Mouse (Mus musculus) kidney, embryonic 16.5 days (tissue): ENCODE data around the gene Cep57l1. TPM values are rescaled to one million over a fixed set of nuclear protein-coding genes. Genes with fewer than 3 reads are reported as not detected.
"Not testable (repeated sequence)": the region's sequence is repeated elsewhere in the genome, so short reads cannot be mapped to it uniquely, and the experiment has no call there.

Experiments used
- ATAC-seq: fragments of 200-750 bp; cut with Nextera tagmentation; 2 replicates; pipeline ENCODE4 v1.8.0; 2017; ENCODE audit warnings: moderate TSS enrichment; ENCODE audit not compliant: low FRiP score, low TSS enrichment
- H3K27ac ChIP-seq: fragments of 300-500 bp; sonication (generic); 2 replicates; pipeline ENCODE4 v1.5.1; 2014; ENCODE audit warnings: low read length
- H3K27me3 ChIP-seq: fragments of 300-500 bp; sonication (generic); 2 replicates; pipeline ENCODE4 v1.6.1; 2014; ENCODE audit warnings: low read length, control low read depth, mixed read lengths; ENCODE audit not compliant: insufficient read depth
- H3K36me3 ChIP-seq: fragments of 300-500 bp; sonication (generic); 2 replicates; pipeline ENCODE4 v1.6.1; 2014; ENCODE audit warnings: low read length, control low read depth, mixed read lengths; ENCODE audit not compliant: insufficient read depth
- H3K4me1 ChIP-seq: fragments of 300-500 bp; sonication (generic); 2 replicates; pipeline ENCODE4 v1.6.1; 2014; ENCODE audit warnings: low read length, control low read depth, mixed read lengths; ENCODE audit not compliant: insufficient read depth
- H3K4me2 ChIP-seq: fragments of 300-500 bp; sonication (generic); replicated peaks from 2 replicates; pipeline ENCODE4 v1.6.1; 2014; ENCODE audit warnings: low read depth, low read length
- H3K4me3 ChIP-seq: fragments of 300-500 bp; sonication (generic); 2 replicates; pipeline ENCODE4 v1.5.1; 2014; ENCODE audit warnings: mild to moderate bottlenecking, low read length
- H3K9ac ChIP-seq: fragments of 300-500 bp; sonication (generic); replicated peaks from 2 replicates; pipeline ENCODE4 v1.6.1; 2014; ENCODE audit warnings: low read length
- H3K9me3 ChIP-seq: fragments of 300-500 bp; sonication (generic); 2 replicates; pipeline ENCODE4 v1.6.1; 2016; ENCODE audit warnings: low read length, control low read depth
- WGBS: fragments of 180-500 bp; shearing (Covaris S2); extraction: QIAGEN DNeasy Blood & Tissue Kit; methylation state at CpG from one replicate; pipeline ENCODE4 v1.1.7; 2014; 5-methylcytosine and 5-hydroxymethylcytosine counted together
- polyA plus RNA-seq: library from polyadenylated mRNA; unstranded; fragments of >200 nt; fragmentation: Nextera tagmentation; extraction: Ambion mirVana; gene quantifications from 2 replicates; pipeline ENCODE4 v1.2.1, GENCODE M21; 2015

Gene Cep57l1
- polyA plus RNA-seq, 1 experiment from 2014 or later = 24.2 TPM

GRCm38 (mm10) chr10:41829191-41829590, 19.5 kb upstream of the Cep57l1 start:
- 0 out of 2 replicates have a peak, but pooled peaks cover 4% of the 10 kb centered on the region for H3K4me1 ChIP-seq
- no peaks in the 10 kb centered on the region for H3K27me3 ChIP-seq
- H3K27ac ChIP-seq = no peak overlapping the region
- H3K9ac ChIP-seq = no peak overlapping the region
- no peak overlapping the region for H3K4me2 ChIP-seq
- ATAC-seq = no peak
- 69% methylated on average over 5 of the region's 5 CpGs for WGBS
- H3K9me3 ChIP-seq = no peaks in the 10 kb centered on the region
- no peaks in the 10 kb centered on the region for H3K36me3 ChIP-seq
- H3K4me3 ChIP-seq = no peak overlapping the region

GRCm38 (mm10) chr10:41827784-41828183, 18.1 kb upstream of the Cep57l1 start:
- Histone ChIP-seq H3K9me3 (no peaks in the 10 kb centered on the region), H3K27me3 (no peaks in the 10 kb centered on the region), H3K4me3 (no peak overlapping the region), H3K36me3 (no peaks in the 10 kb centered on the region), H3K4me1 (0 out of 2 replicates have a peak, but pooled peaks cover 4% of the 10 kb centered on the region), H3K9ac (no peak overlapping the region), H3K4me2 (no peak overlapping the region), H3K27ac (no peak overlapping the region)
- WGBS = 88% methylated on average over 4 of the region's 4 CpGs
- ATAC-seq = no peak

DNA sequence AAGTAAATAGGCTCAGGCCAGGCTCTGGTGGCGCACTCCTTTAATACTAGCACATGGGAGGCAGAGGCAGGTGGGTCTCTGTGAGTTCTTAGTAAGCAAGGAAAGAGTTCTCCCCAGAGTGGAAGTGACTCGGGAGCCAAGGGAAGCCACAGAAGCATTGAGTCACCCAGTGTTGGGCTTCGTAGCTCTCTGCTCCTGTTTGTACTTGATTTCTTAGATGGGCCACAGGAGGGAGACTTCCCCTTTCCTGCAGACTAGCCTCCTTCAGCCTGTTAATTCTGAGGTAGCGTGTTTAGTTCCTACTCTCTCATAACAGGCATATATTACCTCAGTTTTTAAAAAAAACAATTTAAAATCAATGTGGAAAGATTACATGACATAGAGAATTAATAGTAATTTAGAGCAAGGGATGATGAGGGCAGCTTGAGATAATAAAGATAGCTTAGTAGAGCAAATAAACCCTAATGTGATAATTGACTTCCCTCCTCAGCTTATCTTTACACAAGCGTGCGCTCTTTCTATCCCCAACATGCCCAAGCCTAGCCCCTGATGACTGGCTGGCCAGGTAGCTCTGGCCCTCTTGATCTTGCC, 16.9 kb upstream of the Cep57l1 start:
- Histone ChIP-seq H3K36me3 (no peaks in the 10 kb centered on the region), H3K27ac (no peak overlapping the region), H3K9me3 (no peaks in the 10 kb centered on the region), H3K4me3 (no peak overlapping the region), H3K9ac (no peak overlapping the region), H3K4me1 (no peaks in the 10 kb centered on the region), H3K4me2 (no peak overlapping the region), H3K27me3 (no peaks in the 10 kb centered on the region)
- ATAC-seq = no peak
- 87% methylated on average over 6 of the region's 6 CpGs for WGBS

GRCm38 (mm10) chr10:41825996-41826395, 16.3 kb upstream of the Cep57l1 start:
- no peak overlapping the region for H3K27ac ChIP-seq
- H3K9me3 ChIP-seq = no peaks in the 10 kb centered on the region
- no peaks in the 10 kb centered on the region for H3K4me1 ChIP-seq
- ATAC-seq = no peak
- WGBS = 88% methylated on average over 4 of the region's 4 CpGs
- H3K4me2 ChIP-seq = no peak overlapping the region
- no peaks in the 10 kb centered on the region for H3K36me3 ChIP-seq
- H3K9ac ChIP-seq = no peak overlapping the region
- H3K27me3 ChIP-seq = no peaks in the 10 kb centered on the region
- no peak overlapping the region for H3K4me3 ChIP-seq

- 88% methylated on average over 10 of the region's 10 CpGs for WGBS
- H3K27ac ChIP-seq = no peak overlapping the region
These were observed 15.4 kb upstream of the Cep57l1 start for GRCm38 (mm10) chr10:41825041-41825440.

DNA sequence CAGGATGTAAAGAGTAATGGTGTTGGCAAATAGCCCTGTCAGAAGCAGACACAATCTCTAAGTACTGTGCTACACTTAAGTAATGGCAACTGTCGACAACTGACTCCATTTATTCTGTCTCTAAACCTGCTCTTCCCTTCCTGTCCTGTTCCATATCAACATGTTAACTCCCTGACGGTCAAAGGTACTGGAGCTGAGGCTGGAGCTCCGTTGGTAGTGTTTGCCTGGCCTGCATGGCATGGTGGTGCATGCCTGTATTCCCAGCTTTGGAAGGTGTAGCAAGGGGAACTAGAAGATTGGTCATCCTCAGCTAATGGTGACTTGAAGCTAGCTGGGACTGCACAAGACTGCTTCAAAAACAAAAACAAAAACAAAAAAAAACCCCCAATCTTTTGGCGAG, 14.2 kb upstream of the Cep57l1 start:
- no peaks in the 10 kb centered on the region for H3K27me3 ChIP-seq
- H3K27ac ChIP-seq = no peak overlapping the region
- no peak overlapping the region for H3K9ac ChIP-seq
- H3K9me3 ChIP-seq = no peaks in the 10 kb centered on the region
- 83% methylated on average over 4 of the region's 4 CpGs for WGBS
- no peak for ATAC-seq
- H3K4me1 ChIP-seq = no peaks in the 10 kb centered on the region
- H3K36me3 ChIP-seq = no peaks in the 10 kb centered on the region
- no peak overlapping the region for H3K4me3 ChIP-seq
- H3K4me2 ChIP-seq = no peak overlapping the region

More at GRCm38 (mm10) chr10:41825041-41825440, 15.4 kb upstream of the Cep57l1 start:
- H3K4me2 ChIP-seq = no peak overlapping the region
- H3K27me3 ChIP-seq = no peaks in the 10 kb centered on the region
- ATAC-seq = no peak
- H3K4me1 ChIP-seq = no peaks in the 10 kb centered on the region
- H3K36me3 ChIP-seq = no peaks in the 10 kb centered on the region
- H3K9me3 ChIP-seq = no peaks in the 10 kb centered on the region
- H3K9ac ChIP-seq = no peak overlapping the region
- H3K4me3 ChIP-seq = no peak overlapping the region

- H3K4me2 ChIP-seq, ATAC-seq, H3K9ac ChIP-seq, H3K4me1 ChIP-seq, H3K27me3 ChIP-seq, H3K9me3 ChIP-seq, H3K27ac ChIP-seq, H3K4me3 ChIP-seq, H3K36me3 ChIP-seq: not testable (repeated sequence)
- 94% methylated on average over 2 of the region's 4 CpGs for WGBS
These were observed 13.6 kb upstream of the Cep57l1 start for GRCm38 (mm10) chr10:41823282-41823675.

GRCm38 (mm10) chr10:41822573-41823281, 13.1 kb upstream of the Cep57l1 start:
- no peak overlapping the region for H3K4me2 ChIP-seq
- WGBS = 83% methylated on average over 5 of the region's 5 CpGs

DNA sequence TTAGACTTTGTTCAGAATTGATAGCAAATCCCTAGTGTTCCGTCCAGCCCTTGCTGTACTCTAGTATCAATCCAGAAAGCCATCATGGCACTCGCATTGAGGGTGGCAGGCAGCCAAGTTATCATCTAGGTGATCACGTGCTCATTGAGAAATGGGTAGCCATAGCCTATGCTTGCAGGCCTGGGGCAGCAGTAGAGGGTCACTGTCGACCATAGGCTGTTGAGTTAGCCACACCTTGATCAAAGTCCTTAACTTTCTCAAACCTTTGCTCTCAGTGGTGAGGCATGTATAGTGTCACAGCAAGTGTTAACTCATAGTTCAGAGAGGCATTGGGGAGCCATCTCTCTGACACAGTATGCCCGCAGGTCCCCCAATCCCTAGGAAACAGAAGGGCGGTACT, 11.5 kb upstream of the Cep57l1 start:
- WGBS = 88% methylated on average over 6 of the region's 6 CpGs
- H3K4me3 ChIP-seq = no peak overlapping the region
- H3K27ac ChIP-seq = no peak overlapping the region
- no peak for ATAC-seq
- H3K9me3 ChIP-seq = no peaks in the 10 kb centered on the region
- no peaks in the 10 kb centered on the region for H3K27me3 ChIP-seq
- no peak overlapping the region for H3K4me2 ChIP-seq
- no peaks in the 10 kb centered on the region for H3K36me3 ChIP-seq
- no peaks in the 10 kb centered on the region for H3K4me1 ChIP-seq
- no peak overlapping the region for H3K9ac ChIP-seq

More at GRCm38 (mm10) chr10:41822573-41823281, 13.1 kb upstream of the Cep57l1 start:
- Histone ChIP-seq H3K36me3 (no peaks in the 10 kb centered on the region), H3K4me3 (no peak overlapping the region), H3K9ac (no peak overlapping the region), H3K27ac (no peak overlapping the region), H3K4me1 (no peaks in the 10 kb centered on the region), H3K27me3 (no peaks in the 10 kb centered on the region), H3K9me3 (no peaks in the 10 kb centered on the region)
- ATAC-seq = no peak

DNA sequence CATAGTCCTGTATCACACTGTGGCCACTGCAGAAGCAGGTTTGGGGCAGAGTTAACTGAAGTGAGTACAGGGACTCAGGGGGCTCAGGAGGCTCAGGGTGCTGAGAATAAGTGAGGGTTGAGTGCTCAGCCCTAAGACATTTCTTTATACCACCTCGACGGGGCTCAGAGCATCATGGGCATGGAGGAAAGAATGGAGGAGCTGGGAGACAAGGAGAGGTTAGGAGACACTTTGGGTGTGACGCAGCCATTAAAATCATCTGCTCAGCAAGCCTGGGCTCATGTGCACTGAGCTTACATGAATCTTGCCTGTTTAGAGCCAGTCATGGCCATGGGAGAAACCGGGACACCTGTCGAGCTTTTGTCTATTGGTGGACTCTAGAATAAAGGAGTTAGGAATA, 10.7 kb upstream of the Cep57l1 start:
- Histone ChIP-seq H3K9me3 (no peaks in the 10 kb centered on the region), H3K4me1 (no peaks in the 10 kb centered on the region), H3K36me3 (no peaks in the 10 kb centered on the region), H3K27me3 (no peaks in the 10 kb centered on the region), H3K4me3 (no peak overlapping the region), H3K4me2 (no peak overlapping the region), H3K27ac (no peak overlapping the region), H3K9ac (no peak overlapping the region)
- no peak for ATAC-seq
- WGBS = 88% methylated on average over 5 of the region's 5 CpGs
